Mouse (Mus musculus): ENCODE results near the gene Pex1.

GRCm38 (mm10) chr5:3600298-3600697 lies 4.4 kb downstream of the Pex1 start:
- TF ChIP-seq POLR2A (IDR thresholded peaks at IDR 0.05; ENCODE audit: insufficient read length, low read depth) (no peak), E2F4 (IDR thresholded peaks at IDR 0.05; ENCODE audit: insufficient read depth) (no peak), MYOD1 (IDR thresholded peaks at IDR 0.05; ENCODE audit: control insufficient read depth in 1 of 3, insufficient read length in 2 of 3, low read depth in 2 of 3) (no peak)
